9 mouse cellular contexts compared by ENCODE assay signal in genomic region chr3:55571552-55572296, GRCm38 (mm10).
DNase-seq lines count a peak whose midpoint lies in the region; ATAC-seq lines count a peak whose summit lies in the region.
"Had no signal": no experiment of that assay in that cellular context is flagged by ENCODE, and none has a peak within 500 bp of the region (broad histone marks: within the 10 kb centered on the region; RNA-seq: fewer than 3 reads in every experiment).

No protein-coding gene starts in this region.

- peak; percentile 24 for DNase-seq in left cerebral cortex, adult 11 months (ENCODE audit: low spot score)
- DNase-seq in left cerebral cortex, postnatal 4 days: no peak
- peak; percentile 36 for DNase-seq in embryo, embryonic 10.5 days (ENCODE audit: low spot score)
- no peak for DNase-seq in hindbrain, embryonic 10.5 days (ENCODE audit: low spot score)
- DNase-seq in spleen, postnatal 14 days (ENCODE audit: low spot score in 2 of 2): no peak
- no peak for DNase-seq in spleen, postnatal 10 days (ENCODE audit: low spot score in 2 of 2)

- no peak overlapping the region for H3K9ac ChIP-seq in midbrain, embryonic 15.5 days

- 62% methylated on average over 11 of the region's 11 CpGs for WGBS in hindbrain, embryonic 10.5 days
- WGBS in midbrain, embryonic 15.5 days: 23% methylated on average over 11 of the region's 11 CpGs

- H3K36me3 ChIP-seq in hindbrain, embryonic 10.5 days: no peaks in the 10 kb centered on the region
- no peaks in the 10 kb centered on the region for H3K36me3 ChIP-seq in midbrain, embryonic 15.5 days (replicated peaks)

- H3K27ac ChIP-seq in hindbrain, embryonic 10.5 days: peak overlapping the region; percentile 67; the same call in 1 of the 2 replicates
- H3K27ac ChIP-seq in midbrain, embryonic 15.5 days: peak overlapping the region; percentile 49

- no peaks in the 10 kb centered on the region for H3K9me3 ChIP-seq in hindbrain, embryonic 10.5 days
- no peaks in the 10 kb centered on the region for H3K9me3 ChIP-seq in midbrain, embryonic 15.5 days

- no peak overlapping the region for H3K4me2 ChIP-seq in midbrain, embryonic 15.5 days

- intact Hi-C loops in left cerebral cortex, postnatal 4 days (cut with DNase I): no loop called here

- no peaks in the 10 kb centered on the region for H3K27me3 ChIP-seq in hindbrain, embryonic 10.5 days (ENCODE audit: insufficient read depth, poor library complexity, severe bottlenecking)
- no peaks in the 10 kb centered on the region for H3K27me3 ChIP-seq in midbrain, embryonic 15.5 days (replicated peaks)

- H3K4me1 ChIP-seq in hindbrain, embryonic 10.5 days (replicated peaks): peaks cover 19% of the 10 kb centered on the region
- H3K4me1 ChIP-seq in midbrain, embryonic 15.5 days: peaks cover 10% of the 10 kb centered on the region
- H3K4me1 ChIP-seq: megakaryocyte, embryonic 14.5 days had no signal

- H3K4me3 ChIP-seq in hindbrain, embryonic 10.5 days: no peak overlapping the region
- H3K4me3 ChIP-seq in midbrain, embryonic 15.5 days: no peak overlapping the region
- H3K4me3 ChIP-seq: megakaryocyte, embryonic 14.5 days had no signal

- peak; percentile 76 for ATAC-seq in midbrain, embryonic 15.5 days (replicated peaks)
- ATAC-seq in megakaryocyte-erythroid progenitor cell, adult 5-6 weeks (replicated peaks; ENCODE audit: low FRiP score, low TSS enrichment, poor library complexity, severe bottlenecking): no peak

Comparison
In these comparisons a context has a peak if more than half of its experiments do, and no peak if none do; other contexts are left out.
1. DNase-seq: peak in left cerebral cortex, adult 11 months (single experiment) and embryo, embryonic 10.5 days (single experiment); none in left cerebral cortex, postnatal 4 days (single experiment), hindbrain, embryonic 10.5 days (single experiment), spleen, postnatal 14 days (0 of 2) and spleen, postnatal 10 days (0 of 2).